8 mouse cellular contexts compared by ENCODE assay signal in the genomic region with DNA sequence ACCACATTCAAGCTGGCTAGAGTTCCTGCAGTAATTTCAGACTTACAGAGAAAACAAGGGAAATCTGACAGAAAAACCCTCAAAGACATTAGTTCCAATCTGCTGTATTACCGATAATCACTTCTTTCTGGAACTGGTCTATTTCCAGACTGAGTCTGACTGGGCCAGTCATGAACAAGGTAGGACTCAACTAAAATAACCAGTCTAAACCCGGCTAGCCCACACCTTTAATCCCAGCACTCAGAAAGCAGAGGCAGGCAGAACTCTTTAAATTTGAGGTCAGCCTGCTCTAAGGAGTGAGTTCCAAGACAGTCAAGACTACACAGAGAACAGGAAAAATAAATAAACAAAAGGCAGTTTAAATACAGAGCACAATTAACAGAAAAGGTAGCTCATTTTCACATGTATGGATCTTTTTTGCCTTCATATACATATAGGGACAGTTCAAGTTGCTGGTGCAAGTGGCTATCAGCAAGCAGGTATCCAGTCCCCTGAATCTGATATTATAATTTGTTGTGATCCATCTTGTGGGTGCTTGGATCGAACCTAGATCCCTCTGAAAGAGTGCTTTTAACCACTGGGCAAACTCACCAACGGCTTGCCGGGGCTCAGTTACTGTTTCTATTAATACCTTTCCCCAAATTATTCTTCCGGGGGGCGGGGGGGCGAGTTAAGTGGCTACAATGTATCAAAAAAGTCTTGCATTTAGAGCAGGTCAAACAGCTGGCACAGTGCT. TPM values are rescaled to one million over a fixed set of nuclear protein-coding genes. Genes with fewer than 3 reads are reported as not detected.
A peak's percentile ranks its signal among the peaks of the same experiment; 100 is the strongest.
DNase-seq lines count a peak whose midpoint lies in the region; ATAC-seq and TF ChIP-seq lines count a peak whose summit lies in the region.

No protein-coding gene starts in this region.

- no peaks in the 10 kb centered on the region for H3K9me3 ChIP-seq in kidney, postnatal 0 days (replicated peaks; ENCODE audit: low read length)
- H3K9me3 ChIP-seq in embryonic facial prominence, embryonic 11.5 days (replicated peaks; ENCODE audit: control insufficient read depth, low read length) = no peaks in the 10 kb centered on the region
- H3K9me3 ChIP-seq in limb, embryonic 10.5 days (replicated peaks) = no peaks in the 10 kb centered on the region

- 40% methylated on average over 8 of the region's 8 CpGs for WGBS in kidney, postnatal 0 days
- WGBS in embryonic facial prominence, embryonic 11.5 days = 39% methylated on average over 8 of the region's 8 CpGs
- 47% methylated on average over 8 of the region's 8 CpGs for WGBS in limb, embryonic 10.5 days
- 33% methylated on average over 8 of the region's 8 CpGs for WGBS in olfactory bulb, adult 2 months

- intact Hi-C loops in left cerebral cortex, postnatal 25 days (cut with DNase I) = no loop called here

- no peak for DNase-seq in kidney, postnatal 0 days (ENCODE audit: low spot score)
- DNase-seq in kidney, postnatal 10 days = no peak
- DNase-seq in embryonic facial prominence, embryonic 11.5 days (ENCODE audit: low spot score) = no peak
- no peak for DNase-seq in limb, embryonic 10.5 days (ENCODE audit: low spot score)
- no peak for DNase-seq in left cerebral cortex, postnatal 25 days (ENCODE audit: low spot score in 2 of 2)
- DNase-seq in adrenal gland, postnatal 25 days = no peak
- DNase-seq in gastrocnemius, postnatal 10 days = no peak

- no peaks in the 10 kb centered on the region for H3K27me3 ChIP-seq in kidney, postnatal 0 days (ENCODE audit: insufficient read depth, low read length)
- no peaks in the 10 kb centered on the region for H3K27me3 ChIP-seq in embryonic facial prominence, embryonic 11.5 days (ENCODE audit: control insufficient read depth, insufficient read depth, low read length)
- no peaks in the 10 kb centered on the region for H3K27me3 ChIP-seq in limb, embryonic 10.5 days (ENCODE audit: low read depth, poor library complexity, severe bottlenecking)

- no peak for ATAC-seq in kidney, postnatal 0 days (replicated peaks; ENCODE audit: low FRiP score, low read depth)
- ATAC-seq in embryonic facial prominence, embryonic 11.5 days (replicated peaks; ENCODE audit: insufficient number of reproducible peaks, low FRiP score, low TSS enrichment, low read depth) = no peak

- H3K4me3 ChIP-seq in kidney, postnatal 0 days (replicated peaks; ENCODE audit: low read depth, low read length) = peak overlapping the region; percentile 71
- H3K4me3 ChIP-seq in embryonic facial prominence, embryonic 11.5 days (ENCODE audit: low read depth, low read length) = peak overlapping the region; percentile 75
- H3K4me3 ChIP-seq in limb, embryonic 10.5 days = peak overlapping the region; percentile 80
- H3K4me3 ChIP-seq in olfactory bulb, adult 2 months (ENCODE audit: insufficient read depth, low read depth, low read length) = peak overlapping the region; percentile 68

- no peak for TF ChIP-seq POLR2A in olfactory bulb, adult 2 months (IDR thresholded peaks at IDR 0.05; ENCODE audit: insufficient read depth, low read depth, low read length)

- no peaks in the 10 kb centered on the region for H3K36me3 ChIP-seq in kidney, postnatal 0 days (ENCODE audit: insufficient read depth, low read length)
- no peaks in the 10 kb centered on the region for H3K36me3 ChIP-seq in embryonic facial prominence, embryonic 11.5 days (replicated peaks; ENCODE audit: control insufficient read depth, insufficient read depth, low read depth, low read length)
- H3K36me3 ChIP-seq in limb, embryonic 10.5 days = peaks cover 16% of the 10 kb centered on the region

- TF ChIP-seq CTCF in kidney, postnatal 0 days (IDR thresholded peaks at IDR 0.05; ENCODE audit: low read depth) = no peak
- TF ChIP-seq CTCF in olfactory bulb, adult 2 months (IDR thresholded peaks at IDR 0.05; ENCODE audit: insufficient read depth, low read depth, low read length) = no peak

- H3K4me2 ChIP-seq in kidney, postnatal 0 days (ENCODE audit: low read length) = peak overlapping the region; percentile 81
- peak overlapping the region; percentile 74 for H3K4me2 ChIP-seq in embryonic facial prominence, embryonic 11.5 days (ENCODE audit: low read depth, low read length)

- H3K4me1 ChIP-seq in kidney, postnatal 0 days (replicated peaks; ENCODE audit: insufficient read depth, low read length) = 0 out of 2 replicates have a peak, but pooled peaks cover 4% of the 10 kb centered on the region
- no peaks in the 10 kb centered on the region for H3K4me1 ChIP-seq in embryonic facial prominence, embryonic 11.5 days (ENCODE audit: control insufficient read depth, insufficient read depth, low read length)
- peaks cover 12% of the 10 kb centered on the region for H3K4me1 ChIP-seq in limb, embryonic 10.5 days
- no peaks in the 10 kb centered on the region for H3K4me1 ChIP-seq in olfactory bulb, adult 2 months (ENCODE audit: control insufficient read depth, insufficient read depth, low read length)

- H3K27ac ChIP-seq in kidney, postnatal 0 days = no peak overlapping the region; the same call in 1 of the 2 replicates
- no peak overlapping the region for H3K27ac ChIP-seq in embryonic facial prominence, embryonic 11.5 days (replicated peaks; ENCODE audit: low read depth, low read length)
- peak overlapping the region; percentile 95 for H3K27ac ChIP-seq in limb, embryonic 10.5 days
- H3K27ac ChIP-seq in olfactory bulb, adult 2 months (ENCODE audit: insufficient read depth, low read depth, low read length) = no peak overlapping the region

- H3K9ac ChIP-seq in kidney, postnatal 0 days (ENCODE audit: low read depth, low read length) = peak overlapping the region; percentile 86
- peak overlapping the region; percentile 96 for H3K9ac ChIP-seq in embryonic facial prominence, embryonic 11.5 days (replicated peaks; ENCODE audit: low read length)

RNA-seq across cellular contexts. Expression of a gene that starts 1.1 kb away (rescaled TPM):
- 19.7 and 21.9 TPM in 2 replicates for polyA plus RNA-seq in kidney, postnatal 0 days (2015; fragmentation: Nextera tagmentation; extraction: Ambion mirVana)
- 36.8 and 41.5 TPM in 2 replicates for polyA plus RNA-seq in embryonic facial prominence, embryonic 11.5 days (2014; fragmentation: Nextera tagmentation; extraction: Ambion mirVana)
- polyA plus RNA-seq in limb, embryonic 10.5 days (2016; fragmentation: Nextera tagmentation; extraction: Ambion mirVana) = 41.1 and 42.8 TPM in 2 replicates
- polyA plus RNA-seq in olfactory bulb, adult 2 months (2012; ENCODE audit: insufficient read depth, insufficient read length, low replicate concordance, missing spikeins) = not detected in 2 replicates
- total RNA-seq in left cerebral cortex, postnatal 25 days (2021) = 10 to 100 TPM; 22.0 to 23.4 TPM
- 33.1 and 43.8 TPM in 2 replicates for total RNA-seq in adrenal gland, postnatal 25 days (2021)
- 10 to 100 TPM; 19.6 to 23.7 TPM for total RNA-seq in gastrocnemius, postnatal 10 days (2021)
